Mouse (Mus musculus) myocyte (in vitro differentiated cells): ENCODE data around the gene Serp2.

Experiments
- MAX ChIP-seq: IDR thresholded peaks from one replicate; pipeline ENCODE4 v1.6.1; 2011; ENCODE audit warnings: low read depth, mild to moderate bottlenecking, control low read depth
- MYOD1 ChIP-seq, 3 experiments: IDR thresholded peaks; one replicate each; pipeline ENCODE4 v1.6.1; 2011; ENCODE audit warnings: control low read depth in 2 of 3, low read depth in 2 of 3, mild to moderate bottlenecking in 2 of 3, moderate library complexity in 1 of 3; ENCODE audit not compliant: insufficient read length in 2 of 3, control insufficient read depth in 1 of 3
- MYOG ChIP-seq, 3 experiments: IDR thresholded peaks; one replicate each; pipeline ENCODE4 v1.6.1; 2011; ENCODE audit warnings: control low read depth in 2 of 3, low read depth in 2 of 3, mild to moderate bottlenecking in 2 of 3; ENCODE audit not compliant: insufficient read length in 2 of 3, control insufficient read depth in 1 of 3, insufficient read depth in 1 of 3
- POLR2A ChIP-seq: IDR thresholded peaks from one replicate; pipeline ENCODE4 v1.6.1; 2011; ENCODE audit warnings: low read depth, mild to moderate bottlenecking, control low read depth, moderate library complexity; ENCODE audit not compliant: insufficient read length
- POLR2AphosphoS2 ChIP-seq: IDR thresholded peaks from one replicate; pipeline ENCODE4 v1.6.1; 2011; ENCODE audit warnings: low read depth, control low read depth; ENCODE audit not compliant: insufficient read length

DNA sequence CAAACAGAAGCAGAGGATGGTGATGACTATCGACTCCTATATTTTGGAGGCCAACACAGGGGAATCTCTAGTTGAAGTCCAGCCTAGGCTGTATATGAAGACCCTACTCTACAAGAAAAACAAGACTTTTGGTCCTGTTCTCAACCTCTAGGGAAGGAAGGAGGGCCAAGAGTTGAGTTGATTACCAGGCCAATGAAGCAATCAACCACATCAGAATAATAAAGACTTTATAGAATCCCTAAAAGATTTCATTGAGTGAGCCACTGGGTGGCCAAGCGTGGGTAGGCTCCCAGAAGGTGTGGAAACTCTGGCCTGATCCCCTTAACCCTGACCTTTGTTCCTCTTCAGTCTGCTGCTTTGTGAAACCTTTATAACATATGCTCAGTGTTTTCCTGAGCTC, 2.5 kb upstream of the Serp2 start:
- TF ChIP-seq POLR2A (no peak), MYOD1 (IDR thresholded peaks at IDR 0.05; ENCODE audit: control insufficient read depth in 1 of 3, insufficient read length in 2 of 3, low read depth in 2 of 3) (no peak), MYOG (IDR thresholded peaks at IDR 0.05; ENCODE audit: control insufficient read depth in 1 of 3, insufficient read depth in 1 of 3, insufficient read length in 2 of 3, low read depth in 2 of 3) (no peak), POLR2AphosphoS2 (no peak), MAX (no peak)
